Mouse (Mus musculus) induced T-regulatory cell, adult 2 months (primary cell): ENCODE data around the gene Olfr1238.

ENCODE experiments used
- DNase-seq: peaks from one replicate; pipeline ENCODE4 v3.0.0-alpha.2; 2012; ENCODE audit warnings: low read depth

Gene Olfr1238

DNA sequence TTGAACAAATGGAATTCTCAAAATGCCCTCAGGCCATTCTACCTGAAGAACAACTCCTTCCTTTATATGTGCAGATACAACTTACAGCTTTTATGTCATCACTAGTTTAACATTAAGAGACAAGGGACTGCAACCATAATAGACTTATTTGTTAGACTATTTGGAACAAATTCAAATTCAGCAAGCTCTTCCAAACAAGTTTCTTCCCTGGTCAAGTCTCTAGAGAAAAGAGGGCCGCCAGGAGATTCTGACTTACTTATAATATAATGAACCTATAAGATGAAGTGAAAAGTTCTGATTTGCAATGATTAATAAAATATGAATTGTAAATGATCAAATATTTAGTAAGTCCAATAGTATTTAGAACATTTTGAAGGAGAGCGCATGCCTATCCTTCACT, at the start of gene Olfr1238:
TSS of gene Olfr1238 (minus strand) at position 101 of the 400 bp plus-strand sequence.
- no peak for DNase-seq

- DNase-seq: no peak
Measured at GRCm38 (mm10) chr2:89442900-89443299, 33.4 kb upstream of the Olfr1238 start, which contains the start of gene Olfr1240. TSS of gene Olfr1240 (minus strand) at chr2:89443000.

- no peak for DNase-seq
Measured at GRCm38 (mm10) chr2:89420307-89420706, 10.8 kb upstream of the Olfr1238 start, which contains the start of gene Olfr1239. TSS of gene Olfr1239 (minus strand) at chr2:89420407.

DNA sequence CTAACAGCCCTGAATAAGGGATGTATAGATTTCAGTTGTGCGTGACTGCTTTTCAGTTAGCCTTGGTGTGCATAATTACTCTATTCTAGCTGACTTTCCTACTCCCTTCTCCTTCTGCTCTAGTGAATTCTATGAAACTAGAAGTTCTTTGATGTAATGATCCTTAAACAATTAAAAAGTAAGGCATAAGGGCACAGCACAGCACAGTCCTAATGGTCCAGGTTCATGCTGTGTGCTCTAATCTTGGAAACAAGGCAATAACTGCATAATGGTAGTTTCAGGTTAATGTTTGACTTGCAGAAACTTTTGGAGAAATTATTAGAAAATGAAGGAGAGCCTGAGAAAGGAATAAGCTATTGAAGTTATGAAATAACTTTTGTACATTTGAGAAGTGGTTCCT, 5.1 kb upstream of the Olfr1238 start:
- no peak for DNase-seq

- no peak for DNase-seq
Measured at GRCm38 (mm10) chr2:89400882-89401281, 8.6 kb downstream of the Olfr1238 start.

DNA sequence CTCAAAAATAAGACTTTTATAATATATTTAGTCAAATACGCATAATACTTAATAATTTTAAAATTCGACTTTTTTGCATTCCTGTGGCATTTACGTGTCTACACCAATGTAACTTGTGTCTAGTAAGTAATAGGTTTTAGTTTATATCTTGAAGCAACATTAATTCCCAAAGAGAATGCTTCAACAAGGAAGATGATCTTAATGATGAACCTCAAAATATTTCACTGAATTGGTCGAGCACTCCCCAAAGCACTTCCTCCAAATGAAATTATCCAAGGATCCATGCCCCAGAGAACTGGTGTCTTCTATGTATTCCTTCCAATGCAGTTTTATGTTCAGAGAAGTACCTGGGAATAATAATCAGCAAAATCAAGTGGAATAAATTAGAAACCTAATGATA, 44.7 kb downstream of the Olfr1238 start, which contains the start of gene Olfr1234:
TSS of gene Olfr1234 (minus strand) at position 101 of the 400 bp plus-strand sequence.
- DNase-seq: no peak
